Mouse (Mus musculus) lung, postnatal 14 days (tissue): ENCODE results near the gene Six1.

Experiments
- DNase-seq: peaks from one replicate; pipeline ENCODE4 v3.0.0; 2021

Gene Six1

GRCm38 (mm10) chr12:73049520-73050225, 4.0 kb downstream of the Six1 start:
- DNase-seq, result no peak

GRCm38 (mm10) chr12:73048537-73048936, 5.2 kb downstream of the Six1 start:
- DNase-seq, result no peak

- no peak for DNase-seq
These were observed 6.1 kb downstream of the Six1 start for GRCm38 (mm10) chr12:73047576-73047975.

GRCm38 (mm10) chr12:73046607-73047180, 7.0 kb downstream of the Six1 start:
- peak; percentile 76 for DNase-seq

- no peak for DNase-seq
These were observed 7.7 kb downstream of the Six1 start for GRCm38 (mm10) chr12:73045724-73046606.

GRCm38 (mm10) chr12:73045046-73045723, 8.5 kb downstream of the Six1 start:
- DNase-seq, result peak; percentile 52

GRCm38 (mm10) chr12:73044221-73045045, 9.3 kb downstream of the Six1 start:
- peak; percentile 44 for DNase-seq

- DNase-seq, result no peak
These were observed 10.1 kb downstream of the Six1 start for GRCm38 (mm10) chr12:73043396-73044167.

GRCm38 (mm10) chr12:73042903-73043302, 10.8 kb downstream of the Six1 start:
- DNase-seq, result no peak

- no peak for DNase-seq
These were observed 11.3 kb downstream of the Six1 start for GRCm38 (mm10) chr12:73042406-73042805.

GRCm38 (mm10) chr12:73041256-73041630, 12.4 kb downstream of the Six1 start:
- no peak for DNase-seq

GRCm38 (mm10) chr12:73040563-73041255, 13.0 kb downstream of the Six1 start:
- DNase-seq, result no peak

GRCm38 (mm10) chr12:73039939-73040562, 13.6 kb downstream of the Six1 start:
- DNase-seq, result no peak

GRCm38 (mm10) chr12:73038992-73039938, 14.4 kb downstream of the Six1 start:
- no peak for DNase-seq

- DNase-seq, result no peak
These were observed 15.2 kb downstream of the Six1 start for GRCm38 (mm10) chr12:73038441-73038991.

- no peak for DNase-seq
These were observed 16.1 kb downstream of the Six1 start for GRCm38 (mm10) chr12:73037385-73038160.

- DNase-seq, result no peak
These were observed 18.5 kb downstream of the Six1 start for GRCm38 (mm10) chr12:73034901-73035895.
